Mouse (Mus musculus) ovary, postnatal 14 days (tissue): ENCODE data around the gene Hc.

ENCODE experiments used
- DNase-seq: peaks from one replicate; pipeline ENCODE4 v3.0.0; 2022; ENCODE audit warnings: low spot score

The Hc gene

DNA sequence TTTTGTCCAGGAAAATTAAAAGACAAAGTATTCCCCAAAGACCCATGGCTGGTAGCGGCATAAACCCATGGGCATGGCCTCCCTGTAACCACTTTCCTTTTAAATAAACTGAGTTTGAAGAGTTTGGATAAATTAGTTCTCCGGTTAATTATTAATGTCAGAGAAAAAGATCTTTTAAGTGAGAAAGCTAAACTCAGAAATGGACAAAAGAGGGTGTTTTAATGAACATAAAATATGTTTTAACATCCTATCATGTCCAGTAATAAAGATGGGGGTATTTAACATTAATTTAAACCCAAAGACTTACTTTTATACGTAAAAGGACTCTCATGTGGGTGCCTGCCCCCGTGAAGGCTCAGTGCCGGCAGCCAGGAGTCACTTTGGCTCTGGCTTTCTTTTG lies at the start of gene Hc:
Gene Hc (minus strand): TSS at position 101 of the 400 bp plus-strand sequence.
- no peak for DNase-seq

DNA sequence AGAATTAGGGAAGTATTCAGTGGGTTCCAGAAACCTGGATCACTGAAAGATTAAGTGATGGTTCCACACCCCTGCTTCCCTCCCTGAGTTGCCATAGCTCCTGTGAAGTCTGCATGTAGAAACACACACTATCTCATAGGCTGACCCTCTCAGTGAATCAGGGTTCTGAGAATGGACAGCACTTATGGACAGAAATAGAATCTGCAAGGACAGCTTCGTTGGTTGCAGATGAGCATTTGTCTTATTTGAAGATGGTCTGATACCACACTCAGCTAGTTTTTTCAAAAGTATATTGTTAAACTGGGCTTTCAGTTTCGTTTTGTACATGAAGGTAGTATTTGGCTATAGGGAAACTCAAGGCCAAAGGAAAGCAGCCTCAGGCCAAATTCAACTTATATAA lies 49.3 kb upstream of the Hc start:
- DNase-seq, result no peak

- DNase-seq, result no peak
Observed at GRCm38 (mm10) chr2:35109924-35110304, 48.7 kb upstream of the Hc start.

- DNase-seq, result peak; percentile 93
Observed at GRCm38 (mm10) chr2:35109141-35109923, 48.1 kb upstream of the Hc start, which contains the start of gene Cntrl. TSS of gene Cntrl (plus strand) at chr2:35109492.

DNA sequence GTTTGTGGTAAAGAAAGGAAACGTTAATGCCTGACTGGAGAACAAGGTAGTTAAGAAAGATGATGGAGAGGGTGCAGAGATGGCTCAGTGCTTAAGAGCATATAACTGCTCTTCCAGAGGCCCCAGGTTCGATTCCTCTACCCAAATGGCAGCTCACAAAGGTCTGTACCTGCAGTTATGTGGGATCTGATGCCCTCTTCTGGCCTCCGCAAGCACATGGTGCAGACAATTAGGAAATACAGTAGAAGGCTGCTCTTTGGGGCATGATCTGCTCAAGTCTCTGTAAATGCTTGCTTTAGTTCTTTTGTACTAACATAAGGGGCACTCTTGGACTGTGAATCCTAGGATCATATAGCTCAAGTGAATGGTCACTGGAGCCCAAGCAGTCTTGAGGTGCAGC lies 47.5 kb upstream of the Hc start:
- DNase-seq, result peak; percentile 20

- peak; percentile 20 for DNase-seq
Observed at GRCm38 (mm10) chr2:35107984-35108635, 46.9 kb upstream of the Hc start.

- DNase-seq, result no peak
Observed at GRCm38 (mm10) chr2:35104843-35105242, 43.6 kb upstream of the Hc start.

- DNase-seq, result no peak
Observed at GRCm38 (mm10) chr2:35103558-35103957, 42.3 kb upstream of the Hc start.

DNA sequence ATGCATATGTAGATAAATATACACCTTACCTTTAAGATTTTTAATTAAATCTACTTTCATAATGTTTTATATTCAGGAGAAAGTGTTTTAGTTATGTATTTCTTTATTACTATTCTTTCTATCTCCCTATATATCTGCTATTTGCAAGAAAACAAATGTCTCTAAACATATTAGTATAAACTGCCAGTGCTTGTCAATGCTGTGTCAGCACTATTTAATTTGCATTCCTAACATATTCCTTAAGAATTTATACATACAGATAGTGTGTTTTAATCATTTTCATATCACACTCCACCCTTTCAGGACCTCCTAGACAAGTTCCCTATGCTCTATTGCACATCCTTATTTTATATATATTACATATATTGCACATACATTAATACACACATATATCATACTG lies 41.5 kb upstream of the Hc start:
- no peak for DNase-seq

DNA sequence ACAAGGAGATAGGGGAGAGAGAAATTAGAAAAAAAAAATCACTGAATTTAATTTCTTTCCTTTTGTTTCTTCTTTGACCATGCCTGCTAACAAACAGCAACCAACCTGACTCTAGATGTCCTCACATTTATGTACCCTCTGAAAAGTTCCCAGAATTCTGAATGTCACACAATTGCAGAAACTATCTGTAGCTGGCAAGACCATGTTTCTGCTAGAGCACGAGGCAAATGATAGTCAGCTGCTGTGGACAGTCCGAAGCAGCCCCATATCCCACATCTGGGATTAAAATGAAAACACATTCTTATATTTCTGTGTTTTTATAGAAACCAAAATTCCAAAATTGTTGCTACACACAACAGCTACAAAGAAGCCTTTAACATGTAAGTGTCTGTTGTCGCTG lies 40.2 kb upstream of the Hc start, which contains the start of gene AI182371:
Gene AI182371 (minus strand): TSS at position 101 of the 400 bp plus-strand sequence.
- DNase-seq, result no peak

GRCm38 (mm10) chr2:35100529-35100928 lies 39.3 kb upstream of the Hc start:
- no peak for DNase-seq

GRCm38 (mm10) chr2:35087418-35087817 lies 26.2 kb upstream of the Hc start:
- DNase-seq, result no peak

GRCm38 (mm10) chr2:35079166-35079565 lies 17.9 kb upstream of the Hc start:
- DNase-seq, result no peak

- no peak for DNase-seq
Observed at GRCm38 (mm10) chr2:35074328-35074727, 13.1 kb upstream of the Hc start.

- DNase-seq, result no peak
Observed at GRCm38 (mm10) chr2:35072547-35072946, 11.3 kb upstream of the Hc start.

- DNase-seq, result no peak
Observed at GRCm38 (mm10) chr2:35070275-35070674, 9.0 kb upstream of the Hc start.

DNA sequence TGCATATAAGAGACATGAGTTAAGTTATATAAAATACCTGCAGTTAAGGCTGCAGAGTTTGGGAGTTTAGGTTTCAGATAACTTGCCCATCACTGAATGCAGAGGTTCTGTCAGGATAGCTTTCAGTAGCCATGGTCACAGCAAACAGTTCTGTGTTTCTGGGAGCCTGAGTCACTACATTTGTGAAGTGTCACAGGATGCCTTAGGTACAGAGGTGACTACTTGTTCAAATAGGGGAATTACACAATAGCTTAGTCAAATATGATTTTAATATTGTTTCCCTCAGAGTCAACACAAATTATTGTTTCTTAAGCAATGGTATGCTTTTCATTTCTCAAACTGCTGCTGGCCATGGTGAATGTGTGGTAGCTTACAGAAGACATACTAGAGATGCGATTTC lies 7.9 kb upstream of the Hc start:
- no peak for DNase-seq

GRCm38 (mm10) chr2:35067117-35067516 lies 5.9 kb upstream of the Hc start:
- DNase-seq, result no peak

GRCm38 (mm10) chr2:35066525-35067082 lies 5.4 kb upstream of the Hc start:
- DNase-seq, result no peak

DNA sequence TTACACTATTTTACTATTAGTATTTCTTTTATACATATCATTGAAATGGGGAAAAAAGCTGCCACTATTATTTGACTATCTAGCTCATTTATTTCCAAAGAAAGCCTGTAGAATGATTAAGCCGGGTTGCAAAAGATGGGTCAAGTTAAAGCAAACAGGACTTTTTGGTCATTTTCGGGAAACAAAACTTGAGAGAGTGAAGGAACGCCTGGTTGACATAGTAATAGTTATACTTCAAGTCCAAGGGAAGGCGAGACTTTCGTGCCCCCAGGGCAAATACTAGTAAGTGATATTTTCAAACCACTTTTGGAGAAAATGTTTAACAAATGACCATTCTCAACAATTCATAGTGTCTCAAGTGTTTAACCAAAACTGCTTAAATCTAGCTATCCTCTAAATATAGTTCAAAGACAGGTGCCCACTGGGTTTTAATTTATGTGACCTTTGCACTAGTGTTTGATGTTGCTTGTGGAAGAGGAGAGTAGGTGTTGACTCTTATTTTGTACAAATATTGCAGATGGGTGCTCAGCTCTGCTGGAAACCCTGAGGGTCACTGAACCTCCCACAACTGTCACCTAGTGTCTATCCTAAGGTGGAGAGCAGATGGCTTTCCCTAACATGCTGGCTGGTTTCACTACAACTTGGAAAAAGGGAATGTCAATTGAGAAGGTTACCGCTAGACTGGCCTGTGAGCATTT lies 2.2 kb upstream of the Hc start:
- no peak for DNase-seq

GRCm38 (mm10) chr2:35060897-35061296 lies 341 bp downstream of the Hc start:
- no peak for DNase-seq

DNA sequence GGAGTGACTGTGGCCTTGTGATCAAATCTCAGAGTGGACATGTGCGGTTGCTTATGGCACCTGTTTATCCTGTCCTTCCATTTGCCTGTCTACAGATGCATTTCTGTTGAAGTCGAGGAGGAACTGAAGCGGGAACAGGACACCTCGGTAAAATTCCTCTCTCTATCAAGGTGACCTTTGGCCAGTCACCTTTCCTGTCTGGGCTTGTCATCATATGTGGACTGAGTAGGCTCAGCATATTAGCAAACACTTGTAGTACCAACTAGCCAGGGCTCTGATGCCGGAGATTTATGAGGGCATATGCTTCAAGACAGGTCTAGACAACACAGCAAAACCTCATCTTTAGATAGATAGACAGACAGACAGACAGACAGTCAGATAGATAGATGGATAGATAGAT lies 982 bp downstream of the Hc start:
- DNase-seq, result no peak

- DNase-seq, result no peak
Observed at GRCm38 (mm10) chr2:35058325-35058724, 2.9 kb downstream of the Hc start.
